Comparison of ENCODE assay signal across 30 mouse cellular contexts in the genomic region with DNA sequence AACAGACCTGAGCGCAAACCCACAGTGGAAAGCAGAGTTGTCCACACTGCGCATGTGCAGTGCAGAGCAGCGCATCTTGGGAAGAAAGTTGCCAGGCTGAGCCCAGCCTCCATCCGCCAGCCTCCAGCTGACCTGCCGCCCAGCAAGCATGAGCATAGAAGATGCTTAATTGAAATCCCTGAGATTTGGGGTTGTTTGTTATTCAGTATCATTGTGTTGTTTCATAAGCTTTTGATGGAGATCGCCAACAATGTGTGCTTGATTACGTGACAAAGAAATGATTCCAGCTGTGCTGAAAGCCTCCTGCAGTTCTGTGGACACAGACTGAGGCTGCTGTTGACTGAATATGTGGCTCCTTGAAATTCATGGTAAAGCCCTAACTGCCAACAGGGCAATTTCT.
DNase-seq lines count a peak whose midpoint lies in the region; ATAC-seq and TF ChIP-seq lines count a peak whose summit lies in the region.
"Had no signal": no experiment of that assay in that cellular context is flagged by ENCODE, and none has a peak within 500 bp of the region (broad histone marks: within the 10 kb centered on the region; RNA-seq: fewer than 3 reads in every experiment).

No protein-coding gene starts in this region.

- no peaks in the 10 kb centered on the region for H3K4me1 ChIP-seq in forebrain, embryonic 15.5 days
- peaks cover 8% of the 10 kb centered on the region for H3K4me1 ChIP-seq in forebrain, embryonic 10.5 days
- H3K4me1 ChIP-seq in forebrain, embryonic 16.5 days (replicated peaks; ENCODE audit: control insufficient read depth, insufficient read depth, low read length), result no peaks in the 10 kb centered on the region
- no peaks in the 10 kb centered on the region for H3K4me1 ChIP-seq in lung, postnatal 0 days (ENCODE audit: insufficient read depth, low read depth, low read length)
- H3K4me1 ChIP-seq in hindbrain, embryonic 10.5 days (replicated peaks), result peaks cover 6% of the 10 kb centered on the region; the same call in 1 of the 2 replicates
- H3K4me1 ChIP-seq: embryonic facial prominence, embryonic 13.5 days; heart, embryonic 10.5 days; limb, embryonic 12.5 days; liver, embryonic 15.5 days; midbrain, embryonic 12.5 days; neural tube, embryonic 12.5 days had no signal

- 66% methylated on average over 7 of the region's 7 CpGs for WGBS in forebrain, embryonic 15.5 days
- 71% methylated on average over 7 of the region's 7 CpGs for WGBS in forebrain, embryonic 10.5 days
- WGBS in forebrain, embryonic 16.5 days, result 58% methylated on average over 7 of the region's 7 CpGs
- 60% methylated on average over 7 of the region's 7 CpGs for WGBS in lung, postnatal 0 days
- 71% methylated on average over 7 of the region's 7 CpGs for WGBS in hindbrain, embryonic 10.5 days

- H3K27me3 ChIP-seq in forebrain, embryonic 15.5 days, result no peaks in the 10 kb centered on the region
- peaks cover 5% of the 10 kb centered on the region; the same call in 1 of the 2 replicates for H3K27me3 ChIP-seq in forebrain, embryonic 10.5 days (ENCODE audit: poor library complexity, severe bottlenecking)
- H3K27me3 ChIP-seq in forebrain, embryonic 16.5 days (replicated peaks; ENCODE audit: control insufficient read depth, insufficient read depth, low read length), result no peaks in the 10 kb centered on the region
- no peaks in the 10 kb centered on the region for H3K27me3 ChIP-seq in lung, postnatal 0 days (replicated peaks; ENCODE audit: insufficient read depth, low read length)
- no peaks in the 10 kb centered on the region for H3K27me3 ChIP-seq in hindbrain, embryonic 10.5 days (ENCODE audit: insufficient read depth, poor library complexity, severe bottlenecking)
- H3K27me3 ChIP-seq: embryonic facial prominence, embryonic 13.5 days; limb, embryonic 12.5 days; liver, embryonic 15.5 days; neural tube, embryonic 12.5 days; Patski had no signal

- no peak overlapping the region for H3K4me2 ChIP-seq in forebrain, embryonic 15.5 days (replicated peaks)
- H3K4me2 ChIP-seq in forebrain, embryonic 16.5 days (ENCODE audit: low read length), result no peak overlapping the region
- no peak overlapping the region for H3K4me2 ChIP-seq in lung, postnatal 0 days (replicated peaks; ENCODE audit: low read depth, low read length)
- H3K4me2 ChIP-seq: embryonic facial prominence, embryonic 13.5 days; hindbrain, embryonic 14.5 days; limb, embryonic 12.5 days; liver, embryonic 15.5 days; midbrain, embryonic 12.5 days; neural tube, embryonic 12.5 days had no signal

- no peaks in the 10 kb centered on the region for H3K36me3 ChIP-seq in forebrain, embryonic 15.5 days
- H3K36me3 ChIP-seq in forebrain, embryonic 10.5 days (replicated peaks), result no peaks in the 10 kb centered on the region
- no peaks in the 10 kb centered on the region for H3K36me3 ChIP-seq in forebrain, embryonic 16.5 days (ENCODE audit: control insufficient read depth, insufficient read depth)
- no peaks in the 10 kb centered on the region for H3K36me3 ChIP-seq in lung, postnatal 0 days (ENCODE audit: insufficient read depth, low read length)
- H3K36me3 ChIP-seq in hindbrain, embryonic 10.5 days, result no peaks in the 10 kb centered on the region
- H3K36me3 ChIP-seq: embryonic facial prominence, embryonic 13.5 days; heart, embryonic 10.5 days; limb, embryonic 12.5 days; liver, embryonic 15.5 days; midbrain, embryonic 12.5 days; neural tube, embryonic 12.5 days had no signal

- TF ChIP-seq EP300 in lung, postnatal 0 days (IDR thresholded peaks at IDR 0.05), result peak; percentile 67

- H3K27ac ChIP-seq in forebrain, embryonic 15.5 days (replicated peaks), result no peak overlapping the region
- H3K27ac ChIP-seq in forebrain, embryonic 10.5 days, result no peak overlapping the region
- no peak overlapping the region for H3K27ac ChIP-seq in forebrain, embryonic 16.5 days (ENCODE audit: low read length)
- H3K27ac ChIP-seq in lung, postnatal 0 days (ENCODE audit: low read length), result no peak overlapping the region
- H3K27ac ChIP-seq in hindbrain, embryonic 10.5 days, result no peak overlapping the region
- H3K27ac ChIP-seq: embryonic facial prominence, embryonic 13.5 days; heart, embryonic 10.5 days; hindbrain, embryonic 14.5 days; limb, embryonic 12.5 days; liver, embryonic 15.5 days; midbrain, embryonic 12.5 days; neural tube, embryonic 12.5 days; stomach, postnatal 0 days had no signal

- DNase-seq in forebrain, embryonic 10.5 days (ENCODE audit: extremely low spot score, low spot score), result no peak
- peak; percentile 84 for DNase-seq in lung, postnatal 0 days (ENCODE audit: low spot score)
- peak; percentile 19 to 65 for DNase-seq in lung, postnatal 4 days
- no peak for DNase-seq in hindbrain, embryonic 10.5 days (ENCODE audit: low spot score)
- no peak for DNase-seq in adipocyte (ENCODE audit: low spot score)
- DNase-seq: adrenal gland, adult 2 months; adrenal gland, postnatal 36 days; cerebellum, adult 18-20 months; cerebellum, postnatal 10 days; gastrocnemius, postnatal 25 days; heart, adult 11 months; heart, postnatal 4 days; kidney, adult 11 months; kidney, postnatal 14 days; right cerebral cortex, adult 18-20 months; right cerebral cortex, postnatal 4 days; thymus, postnatal 4 days had no signal

- no peaks in the 10 kb centered on the region for H3K9me3 ChIP-seq in forebrain, embryonic 15.5 days
- no peaks in the 10 kb centered on the region for H3K9me3 ChIP-seq in forebrain, embryonic 10.5 days
- H3K9me3 ChIP-seq in forebrain, embryonic 16.5 days (ENCODE audit: control insufficient read depth, low read length), result no peaks in the 10 kb centered on the region
- no peaks in the 10 kb centered on the region for H3K9me3 ChIP-seq in lung, postnatal 0 days (ENCODE audit: low read length)
- no peaks in the 10 kb centered on the region for H3K9me3 ChIP-seq in hindbrain, embryonic 10.5 days
- H3K9me3 ChIP-seq: embryonic facial prominence, embryonic 13.5 days; heart, embryonic 10.5 days; limb, embryonic 12.5 days; liver, embryonic 15.5 days; midbrain, embryonic 12.5 days; neural tube, embryonic 12.5 days had no signal

- no peak overlapping the region for H3K4me3 ChIP-seq in forebrain, embryonic 15.5 days
- no peak overlapping the region for H3K4me3 ChIP-seq in forebrain, embryonic 10.5 days
- H3K4me3 ChIP-seq in forebrain, embryonic 16.5 days (replicated peaks; ENCODE audit: low read length), result no peak overlapping the region
- no peak overlapping the region for H3K4me3 ChIP-seq in lung, postnatal 0 days (ENCODE audit: low read depth, low read length)
- no peak overlapping the region for H3K4me3 ChIP-seq in hindbrain, embryonic 10.5 days
- H3K4me3 ChIP-seq: embryonic facial prominence, embryonic 13.5 days; heart, embryonic 10.5 days; limb, embryonic 12.5 days; liver, embryonic 15.5 days; midbrain, embryonic 12.5 days; myocyte; neural tube, embryonic 12.5 days had no signal

- H3K9ac ChIP-seq in forebrain, embryonic 15.5 days (replicated peaks), result no peak overlapping the region
- H3K9ac ChIP-seq in forebrain, embryonic 16.5 days (replicated peaks; ENCODE audit: low read depth, low read length), result no peak overlapping the region
- H3K9ac ChIP-seq in lung, postnatal 0 days (replicated peaks; ENCODE audit: low read depth), result no peak overlapping the region
- H3K9ac ChIP-seq: embryonic facial prominence, embryonic 13.5 days; hindbrain, embryonic 14.5 days; limb, embryonic 12.5 days; liver, embryonic 15.5 days; midbrain, embryonic 12.5 days; neural tube, embryonic 12.5 days had no signal

- ATAC-seq in forebrain, embryonic 15.5 days (replicated peaks), result peak; percentile 55; the same call in 1 of the 2 replicates
- peak; percentile 58 for ATAC-seq in forebrain, embryonic 16.5 days
- peak; percentile 79 for ATAC-seq in lung, postnatal 0 days
- ATAC-seq: inflammation-experienced regulatory T-cells, adult 6 months; Patski had no signal

- TF ChIP-seq CTCF in lung, postnatal 0 days (IDR thresholded peaks at IDR 0.05), result no peak

Comparison
In these comparisons a context has a peak if more than half of its experiments do, and no peak if none do; other contexts are left out.
1. DNase-seq: peak in lung, postnatal 0 days (single experiment) and lung, postnatal 4 days (2 of 2); none in forebrain, embryonic 10.5 days (single experiment), hindbrain, embryonic 10.5 days (single experiment) and adipocyte (single experiment).
2. Peak in every context shown above with its lines, with median percentiles within 50 percentile points of each other: ATAC-seq.